Mouse (Mus musculus): ENCODE data around the gene Gmfb.

DNA sequence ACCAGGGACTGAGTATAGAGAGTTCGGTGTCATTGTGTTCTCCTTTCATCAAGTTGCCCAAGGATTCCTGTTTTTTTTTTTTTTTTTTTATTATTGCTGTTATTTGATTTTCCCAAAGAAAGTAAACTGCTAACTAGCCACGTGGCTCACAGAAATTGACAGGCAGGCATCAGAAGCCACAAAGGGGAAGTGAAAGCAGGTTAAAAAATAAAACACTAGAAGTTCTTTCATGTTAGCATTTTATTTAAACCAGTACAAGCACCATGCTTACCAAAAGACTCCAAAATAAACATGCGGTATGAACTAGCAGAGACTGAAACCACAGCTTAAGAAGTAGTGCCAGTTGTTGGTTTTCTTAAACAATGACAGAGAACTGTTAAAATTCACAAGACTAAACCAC lies 14.1 kb downstream of the Gmfb start:
- TF ChIP-seq CTCF (IDR thresholded peaks at IDR 0.05; ENCODE audit: borderline replicate concordance, insufficient read depth, low read length) (no peak), POLR2A (IDR thresholded peaks at IDR 0.05; ENCODE audit: low read depth, low read length) (no peak)
